Mouse (Mus musculus): ENCODE data around the gene Ms4a4a. TPM values are rescaled to one million over a fixed set of nuclear protein-coding genes. Genes with fewer than 3 reads are reported as not detected.

Gene Ms4a4a
- polyA plus RNA-seq (2012; rRNA removed) (0.19 and 0.25 TPM in 2 replicates), polyA plus RNA-seq (2014; fragmentation: Nextera tagmentation; extraction: Ambion mirVana) (0.32 TPM in 1 of 2 replicates, not detected in the other)

- 62% methylated on average over 2 of the region's 2 CpGs for WGBS (ENCODE audit: insufficient replicate concordance)
- ATAC-seq (ENCODE audit: insufficient read depth), result no peak
- no peak within 1 kb of the TSS for H3K4me3 ChIP-seq (ENCODE audit: insufficient read depth in 1 of 2, low read depth in 2 of 2, low read length in 2 of 2)
- no peaks in the 10 kb centered on the region for H3K4me1 ChIP-seq (replicated peaks; ENCODE audit: control insufficient read depth in 2 of 2, insufficient read depth in 2 of 2, low read length in 1 of 2)
- H3K27me3 ChIP-seq (ENCODE audit: control insufficient read depth, insufficient read depth, low read length), result no peaks in the 10 kb centered on the region
- no peaks in the 10 kb centered on the region for H3K36me3 ChIP-seq (replicated peaks; ENCODE audit: control insufficient read depth, insufficient read depth, low read depth)
- H3K9me3 ChIP-seq (ENCODE audit: control insufficient read depth, low read length), result no peaks in the 10 kb centered on the region
- no peak within 1 kb of the TSS for H3K4me2 ChIP-seq (ENCODE audit: low read depth)
- H3K27ac ChIP-seq, result no peak within 1 kb of the TSS
- no peak within 1 kb of the TSS for H3K9ac ChIP-seq (replicated peaks)
- DNase-seq (ENCODE audit: low read depth in 3 of 3, low spot score in 3 of 3), result no peak
- no peak for TF ChIP-seq EP300 (IDR thresholded peaks at IDR 0.05; ENCODE audit: low read depth)
- no peak for TF ChIP-seq CTCF (IDR thresholded peaks at IDR 0.05; ENCODE audit: low read depth)
Observed at GRCm38 (mm10) chr19:11375273-11375672, at the start of gene Ms4a4a. Gene Ms4a4a, plus strand, starts transcription at chr19:11375523.

- H3K36me3 ChIP-seq (replicated peaks; ENCODE audit: control insufficient read depth, insufficient read depth, low read depth), result no peaks in the 10 kb centered on the region
- no peak within 1 kb of the TSS for H3K4me2 ChIP-seq (ENCODE audit: low read depth)
- no peak within 1 kb of the TSS for H3K4me3 ChIP-seq (ENCODE audit: insufficient read depth in 1 of 2, low read depth in 2 of 2, low read length in 2 of 2)
- no peak within 1 kb of the TSS for H3K9ac ChIP-seq (replicated peaks)
- WGBS (ENCODE audit: insufficient replicate concordance), result 40% methylated on average over 6 of the region's 6 CpGs
- H3K4me1 ChIP-seq (replicated peaks; ENCODE audit: control insufficient read depth in 2 of 2, insufficient read depth in 2 of 2, low read length in 1 of 2), result no peaks in the 10 kb centered on the region
- DNase-seq (ENCODE audit: low read depth in 3 of 3, low spot score in 3 of 3) (peak in 2 of 3 experiments; percentile 1 to 3), ATAC-seq (ENCODE audit: insufficient read depth) (no peak)
- TF ChIP-seq EP300 (IDR thresholded peaks at IDR 0.05; ENCODE audit: low read depth), result no peak
- H3K27me3 ChIP-seq (ENCODE audit: control insufficient read depth, insufficient read depth, low read length), result no peaks in the 10 kb centered on the region
- no peaks in the 10 kb centered on the region for H3K9me3 ChIP-seq (ENCODE audit: control insufficient read depth, low read length)
- H3K27ac ChIP-seq, result no peak within 1 kb of the TSS
Observed at GRCm38 (mm10) chr19:11335932-11336331, 39.4 kb upstream of the Ms4a4a start, which contains the start of gene Ms4a7. Gene Ms4a7, minus strand, starts transcription at chr19:11336146.

- Histone ChIP-seq H3K4me1 (replicated peaks; ENCODE audit: control insufficient read depth in 2 of 2, insufficient read depth in 2 of 2, low read length in 1 of 2) (no peaks in the 10 kb centered on the region), H3K9ac (replicated peaks) (no peak overlapping the region), H3K27me3 (ENCODE audit: control insufficient read depth, insufficient read depth, low read length) (no peaks in the 10 kb centered on the region), H3K4me2 (ENCODE audit: low read depth) (no peak overlapping the region), H3K9me3 (ENCODE audit: control insufficient read depth, low read length) (no peaks in the 10 kb centered on the region), H3K4me3 (ENCODE audit: insufficient read depth in 1 of 2, low read depth in 2 of 2, low read length in 2 of 2) (no peak overlapping the region), H3K36me3 (replicated peaks; ENCODE audit: control insufficient read depth, insufficient read depth, low read depth) (no peaks in the 10 kb centered on the region), H3K27ac (no peak overlapping the region)
- DNase-seq (ENCODE audit: low read depth in 3 of 3, low spot score in 3 of 3) (no peak), ATAC-seq (ENCODE audit: insufficient read depth) (no peak)
- TF ChIP-seq EP300 (IDR thresholded peaks at IDR 0.05; ENCODE audit: low read depth), result no peak
- no peak for TF ChIP-seq CTCF (IDR thresholded peaks at IDR 0.05; ENCODE audit: low read depth)
Observed at GRCm38 (mm10) chr19:11343147-11343546, 32.2 kb upstream of the Ms4a4a start.

- H3K36me3 ChIP-seq (replicated peaks; ENCODE audit: control insufficient read depth, insufficient read depth, low read depth), result no peaks in the 10 kb centered on the region
- TF ChIP-seq EP300 (IDR thresholded peaks at IDR 0.05; ENCODE audit: low read depth) (no peak), CTCF (IDR thresholded peaks at IDR 0.05; ENCODE audit: low read depth) (no peak)
- DNase-seq (ENCODE audit: low read depth in 3 of 3, low spot score in 3 of 3), result no peak
- no peaks in the 10 kb centered on the region for H3K9me3 ChIP-seq (ENCODE audit: control insufficient read depth, low read length)
- no peak overlapping the region for H3K27ac ChIP-seq
- no peak overlapping the region for H3K9ac ChIP-seq (replicated peaks)
- H3K4me1 ChIP-seq (replicated peaks; ENCODE audit: control insufficient read depth in 2 of 2, insufficient read depth in 2 of 2, low read length in 1 of 2), result no peaks in the 10 kb centered on the region
- no peak overlapping the region for H3K4me3 ChIP-seq (ENCODE audit: insufficient read depth in 1 of 2, low read depth in 2 of 2, low read length in 2 of 2)
- no peaks in the 10 kb centered on the region for H3K27me3 ChIP-seq (ENCODE audit: control insufficient read depth, insufficient read depth, low read length)
- ATAC-seq (ENCODE audit: insufficient read depth), result no peak
- no peak overlapping the region for H3K4me2 ChIP-seq (ENCODE audit: low read depth)
Observed at GRCm38 (mm10) chr19:11343992-11344391, 31.3 kb upstream of the Ms4a4a start.

- Histone ChIP-seq H3K27ac (no peak overlapping the region), H3K4me2 (ENCODE audit: low read depth) (no peak overlapping the region), H3K27me3 (ENCODE audit: control insufficient read depth, insufficient read depth, low read length) (no peaks in the 10 kb centered on the region), H3K9ac (replicated peaks) (no peak overlapping the region), H3K9me3 (ENCODE audit: control insufficient read depth, low read length) (no peaks in the 10 kb centered on the region), H3K4me3 (ENCODE audit: insufficient read depth in 1 of 2, low read depth in 2 of 2, low read length in 2 of 2) (no peak overlapping the region), H3K4me1 (replicated peaks; ENCODE audit: control insufficient read depth in 2 of 2, insufficient read depth in 2 of 2, low read length in 1 of 2) (no peaks in the 10 kb centered on the region), H3K36me3 (replicated peaks; ENCODE audit: control insufficient read depth, insufficient read depth, low read depth) (no peaks in the 10 kb centered on the region)
- ATAC-seq (ENCODE audit: insufficient read depth), result no peak
- TF ChIP-seq EP300 (IDR thresholded peaks at IDR 0.05; ENCODE audit: low read depth) (no peak), CTCF (IDR thresholded peaks at IDR 0.05; ENCODE audit: low read depth) (peak; percentile 37)
- 41% methylated on average over 7 of the region's 7 CpGs for WGBS (ENCODE audit: insufficient replicate concordance)
- DNase-seq (ENCODE audit: low read depth in 3 of 3, low spot score in 3 of 3), result no peak
Observed at GRCm38 (mm10) chr19:11349698-11350481, 25.4 kb upstream of the Ms4a4a start.

Data from liver, embryonic 14.5 days (tissue).